Mouse (Mus musculus) intestine, embryonic 14.5 days (tissue): ENCODE measurements around the gene Traf1. TPM values are rescaled to one million over a fixed set of nuclear protein-coding genes. Genes with fewer than 3 reads are reported as not detected.
A peak's percentile ranks its signal among the peaks of the same experiment; 100 is the strongest.

Experiments
- ATAC-seq: fragments of 200-750 bp; cut with Nextera tagmentation; replicated peaks from 2 replicates; pipeline ENCODE4 v1.8.0; 2017; ENCODE audit warnings: low read depth, moderate number of reproducible peaks, moderate TSS enrichment, moderate library complexity; ENCODE audit not compliant: low FRiP score, low TSS enrichment
- DNase-seq: peaks from one replicate; pipeline ENCODE4 v3.0.0-alpha.2; 2018; ENCODE audit warnings: low spot score
- H3K27ac ChIP-seq: fragments of 300-500 bp; sonication (generic); 2 replicates; pipeline ENCODE4 v1.5.1; 2014; ENCODE audit warnings: low read depth, mild to moderate bottlenecking, control low read depth
- H3K27me3 ChIP-seq: fragments of 300-500 bp; sonication (generic); replicated peaks from 2 replicates; pipeline ENCODE4 v1.6.1; 2014; ENCODE audit warnings: low read length, control low read depth; ENCODE audit not compliant: control insufficient read depth, insufficient read depth
- H3K36me3 ChIP-seq: fragments of 300-500 bp; sonication (generic); 2 replicates; pipeline ENCODE4 v1.6.1; 2014; ENCODE audit warnings: low read length, control low read depth; ENCODE audit not compliant: control insufficient read depth, insufficient read depth
- H3K4me1 ChIP-seq: fragments of 300-500 bp; sonication (generic); replicated peaks from 2 replicates; pipeline ENCODE4 v1.6.1; 2014; ENCODE audit warnings: low read length, control low read depth, mixed read lengths; ENCODE audit not compliant: control insufficient read depth, insufficient read depth
- H3K4me2 ChIP-seq: fragments of 300-500 bp; sonication (generic); 2 replicates; pipeline ENCODE4 v1.6.1; 2014; ENCODE audit warnings: low read length
- H3K4me3 ChIP-seq: fragments of 300-500 bp; sonication (generic); 2 replicates; pipeline ENCODE4 v1.5.1; 2014; ENCODE audit warnings: low read depth, low read length, control low read depth, mixed read lengths
- H3K9ac ChIP-seq: fragments of 300-500 bp; sonication (generic); 2 replicates; pipeline ENCODE4 v1.6.1; 2014; ENCODE audit warnings: mild to moderate bottlenecking, low read length
- H3K9me3 ChIP-seq: fragments of 300-500 bp; sonication (generic); 2 replicates; pipeline ENCODE4 v1.6.1; 2016; ENCODE audit warnings: low read length, control low read depth; ENCODE audit not compliant: control insufficient read depth
- WGBS: fragments of 180-500 bp; shearing (Covaris S2); extraction: QIAGEN DNeasy Blood & Tissue Kit; methylation state at CpG from one replicate; pipeline ENCODE4 v1.1.7; 2014; 5-methylcytosine and 5-hydroxymethylcytosine counted together
- polyA plus RNA-seq: library from polyadenylated mRNA; unstranded; fragments of >200 nt; fragmentation: Nextera tagmentation; extraction: Ambion mirVana; gene quantifications from 2 replicates; pipeline ENCODE4 v1.2.1, GENCODE M21; 2014

Traf1 gene
- polyA plus RNA-seq, 1 experiment from 2014 or later, result 1.7 TPM

GRCm38 (mm10) chr2:34897820-34898219 is 63.8 kb downstream of the Traf1 start:
- no peak for DNase-seq
- Histone ChIP-seq H3K27me3 (no peaks in the 10 kb centered on the region), H3K4me2 (no peak overlapping the region), H3K9ac (no peak overlapping the region), H3K4me1 (no peaks in the 10 kb centered on the region), H3K4me3 (no peak overlapping the region), H3K27ac (no peak overlapping the region), H3K36me3 (0 out of 2 replicates have a peak, but pooled peaks cover 4% of the 10 kb centered on the region), H3K9me3 (no peaks in the 10 kb centered on the region)
- WGBS, result 26% methylated on average over 10 of the region's 10 CpGs
- ATAC-seq, result 0 out of 2 replicates have a peak, but pooled peaks have one; percentile 12

GRCm38 (mm10) chr2:34896821-34897460 is 64.6 kb downstream of the Traf1 start:
- no peaks in the 10 kb centered on the region for H3K4me1 ChIP-seq
- H3K27ac ChIP-seq, result no peak overlapping the region
- 83% methylated on average over 17 of the region's 17 CpGs for WGBS
- no peaks in the 10 kb centered on the region for H3K9me3 ChIP-seq
- no peak for DNase-seq
- H3K4me3 ChIP-seq, result no peak overlapping the region
- no peak for ATAC-seq
- H3K27me3 ChIP-seq, result no peaks in the 10 kb centered on the region
- no peak overlapping the region for H3K4me2 ChIP-seq
- H3K9ac ChIP-seq, result no peak overlapping the region
- H3K36me3 ChIP-seq, result 0 out of 2 replicates have a peak, but pooled peaks cover 4% of the 10 kb centered on the region

- WGBS, result 78% methylated on average over 19 of the region's 19 CpGs
- no peaks in the 10 kb centered on the region for H3K27me3 ChIP-seq
- no peak overlapping the region for H3K4me2 ChIP-seq
- H3K9ac ChIP-seq, result no peak overlapping the region
- H3K9me3 ChIP-seq, result no peaks in the 10 kb centered on the region
- H3K36me3 ChIP-seq, result 0 out of 2 replicates have a peak, but pooled peaks cover 4% of the 10 kb centered on the region
- H3K4me1 ChIP-seq, result no peaks in the 10 kb centered on the region
- ATAC-seq, result no peak
- no peak for DNase-seq
- H3K4me3 ChIP-seq, result no peak overlapping the region
- H3K27ac ChIP-seq, result no peak overlapping the region
Observed at GRCm38 (mm10) chr2:34895503-34896113, 66.0 kb downstream of the Traf1 start.

- Histone ChIP-seq H3K4me3 (no peak overlapping the region), H3K27me3 (no peaks in the 10 kb centered on the region), H3K4me2 (no peak overlapping the region), H3K9me3 (no peaks in the 10 kb centered on the region), H3K27ac (no peak overlapping the region), H3K36me3 (0 out of 2 replicates have a peak, but pooled peaks cover 4% of the 10 kb centered on the region), H3K4me1 (no peaks in the 10 kb centered on the region), H3K9ac (no peak overlapping the region)
- WGBS, result 67% methylated on average over 5 of the region's 5 CpGs
- ATAC-seq (no peak), DNase-seq (no peak)
Observed at GRCm38 (mm10) chr2:34893950-34894349, 67.6 kb downstream of the Traf1 start.

Other genes with a start within 250 kb of the Traf1 start
- 80.1 and 82.7 TPM in 2 replicates for gene Gapvd1, start 206.5 kb downstream of the Traf1 start, polyA plus RNA-seq
- 780 and 861 TPM in 2 replicates for gene Hspa5, start 189.8 kb downstream of the Traf1 start, polyA plus RNA-seq
- gene Rabepk, start 161.9 kb downstream of the Traf1 start, polyA plus RNA-seq, result 48.8 and 51.0 TPM in 2 replicates
- 61.4 and 62.2 TPM in 2 replicates for gene Fbxw2, start 135.5 kb downstream of the Traf1 start, polyA plus RNA-seq
- gene Gm34653, start 128.8 kb downstream of the Traf1 start, polyA plus RNA-seq, result not detected in 2 replicates
- gene Cutal, start 87.4 kb downstream of the Traf1 start, polyA plus RNA-seq, result 2.2 and 2.8 TPM in 2 replicates
- 111 and 113 TPM in 2 replicates for gene Psmd5, start 86.8 kb downstream of the Traf1 start, polyA plus RNA-seq
- gene Phf19, start 47.7 kb downstream of the Traf1 start, polyA plus RNA-seq, result 7.8 and 8.3 TPM in 2 replicates
- 0.22 and 0.27 TPM in 2 replicates for gene Hc, start 99.7 kb upstream of the Traf1 start, polyA plus RNA-seq
- gene AI182371, start 139.8 kb upstream of the Traf1 start, polyA plus RNA-seq, result 0.18 and 0.24 TPM in 2 replicates
- 27.4 and 33.0 TPM in 2 replicates for gene Cntrl, start 147.7 kb upstream of the Traf1 start, polyA plus RNA-seq
- gene Rab14, start 239.3 kb upstream of the Traf1 start, polyA plus RNA-seq, result 258 and 299 TPM in 2 replicates